Mouse (Mus musculus) MEL (cell line): Measurements from ENCODE around the gene Cbx3. TPM values are rescaled to one million over a fixed set of nuclear protein-coding genes. Genes with fewer than 3 reads are reported as not detected.

Experiments used
- DNase-seq: peaks from one replicate; pipeline ENCODE4 v3.0.0; 2011; ENCODE audit warnings: low read depth, low spot score
- H3K27ac ChIP-seq: 2 replicates; pipeline ENCODE4 v1.5.1; 2012; ENCODE audit warnings: low read depth, mild to moderate bottlenecking, control low read depth, low read length, moderate library complexity; ENCODE audit not compliant: control insufficient read depth
- H3K27me3 ChIP-seq, 2 experiments: fragments of 150-350 bp in 1 of 2; sonication (generic) in 1 of 2; 2 replicates each; pipeline ENCODE4 v1.6.1; 2012; ENCODE audit warnings: low read length in 2 of 2, mild to moderate bottlenecking in 2 of 2, improper control_type of control experiment in 1 of 2, moderate library complexity in 1 of 2; ENCODE audit not compliant: insufficient read depth in 2 of 2, control insufficient read depth in 1 of 2
- H3K36me3 ChIP-seq, 2 experiments: 2 replicates each; pipeline ENCODE4 v1.6.1; 2012 to 2014; ENCODE audit warnings: low read length in 2 of 2, improper control_type of control experiment in 1 of 2, inconsistent platforms in 1 of 2, mild to moderate bottlenecking in 1 of 2; ENCODE audit not compliant: insufficient read depth in 2 of 2, control insufficient read depth in 1 of 2
- H3K4me1 ChIP-seq, 2 experiments: fragments of 150-350 bp in 1 of 2; sonication (generic) in 1 of 2; 2 replicates each; pipeline ENCODE4 v1.6.1; 2012; ENCODE audit warnings: low read length in 2 of 2, improper control_type of control experiment in 1 of 2, mild to moderate bottlenecking in 1 of 2; ENCODE audit not compliant: insufficient read depth in 2 of 2, control insufficient read depth in 1 of 2
- H3K4me3 ChIP-seq, 2 experiments: fragments of 150-350 bp in 1 of 2; sonication (generic) in 1 of 2; 2 replicates each; pipeline ENCODE4 v1.5.1; 2012; ENCODE audit warnings: low read depth in 2 of 2, low read length in 2 of 2, mild to moderate bottlenecking in 2 of 2, moderate library complexity in 2 of 2, control low read depth in 1 of 2, improper control_type of control experiment in 1 of 2; ENCODE audit not compliant: control insufficient read depth in 1 of 2, insufficient read depth in 1 of 2
- H3K79me2 ChIP-seq: 2 replicates; pipeline ENCODE4 v1.6.1; 2012; ENCODE audit warnings: mild to moderate bottlenecking, low read length, moderate library complexity; ENCODE audit not compliant: control insufficient read depth, poor library complexity, insufficient read depth
- H3K9ac ChIP-seq: 2 replicates; pipeline ENCODE4 v1.6.1; 2012; ENCODE audit warnings: low read depth, mild to moderate bottlenecking, control low read depth, low read length, moderate library complexity; ENCODE audit not compliant: control insufficient read depth, poor library complexity, severe bottlenecking
- H3K9me3 ChIP-seq: fragments of 150-350 bp; sonication (generic); replicated peaks from 2 replicates; pipeline ENCODE4 v1.6.1; 2012; ENCODE audit warnings: mild to moderate bottlenecking, low read length, improper control_type of control experiment, moderate library complexity; ENCODE audit not compliant: insufficient read depth
- CTCF ChIP-seq, 3 experiments: IDR thresholded peaks in 2 of 3; conservative IDR thresholded peaks in 1 of 3; 2 replicates each; pipeline ENCODE4 v1.5.1; 2011 to 2012; ENCODE audit warnings: low read length in 3 of 3, low read depth in 2 of 3, mild to moderate bottlenecking in 2 of 3, improper control_type of control experiment in 1 of 3, inconsistent platforms in 1 of 3, mixed read lengths in 1 of 3, moderate library complexity in 1 of 3; ENCODE audit not compliant: control insufficient read depth in 1 of 3, insufficient read depth in 1 of 3, poor library complexity in 1 of 3, severe bottlenecking in 1 of 3
- ELF1 ChIP-seq: IDR thresholded peaks from 2 replicates; pipeline ENCODE4 v1.6.1; 2014; ENCODE audit warnings: low read depth, mild to moderate bottlenecking, inconsistent platforms, low read length, improper control_type of control experiment, moderate library complexity
- ETS1 ChIP-seq: IDR thresholded peaks from 2 replicates; pipeline ENCODE4 v1.6.1; 2012; ENCODE audit warnings: low read depth, mild to moderate bottlenecking, inconsistent platforms, low read length, improper control_type of control experiment, moderate library complexity
- KAT2A ChIP-seq: conservative IDR thresholded peaks from 2 replicates; pipeline ENCODE4 v1.6.1; 2012; ENCODE audit warnings: low read depth, low read length, improper control_type of control experiment, inconsistent platforms
- MAX ChIP-seq: IDR thresholded peaks from 2 replicates; pipeline ENCODE4 v1.6.1; 2011; ENCODE audit warnings: low read length, improper control_type of control experiment
- MYB ChIP-seq: IDR thresholded peaks from 2 replicates; pipeline ENCODE4 v1.6.1; 2011; ENCODE audit warnings: mild to moderate bottlenecking, low read depth, low read length, improper control_type of control experiment
- NELFE ChIP-seq: IDR thresholded peaks from 2 replicates; pipeline ENCODE4 v1.6.1; 2011; ENCODE audit warnings: low read depth, low read length, improper control_type of control experiment
- NRF1 ChIP-seq: IDR thresholded peaks from 2 replicates; pipeline ENCODE4 v1.6.1; 2014; ENCODE audit warnings: low read depth, mild to moderate bottlenecking, inconsistent platforms, low read length, improper control_type of control experiment, moderate library complexity; ENCODE audit not compliant: poor library complexity, insufficient read depth, severe bottlenecking
- SMC3 ChIP-seq: IDR thresholded peaks from 2 replicates; pipeline ENCODE4 v1.6.1; 2011; ENCODE audit warnings: low read depth, low read length, improper control_type of control experiment
- UBTF ChIP-seq: IDR thresholded peaks from 2 replicates; pipeline ENCODE4 v1.6.1; 2012; ENCODE audit warnings: low read depth, mild to moderate bottlenecking, inconsistent platforms, low read length, improper control_type of control experiment, moderate library complexity, borderline replicate concordance; ENCODE audit not compliant: insufficient read depth
- ZNF384 ChIP-seq: IDR thresholded peaks from 2 replicates; pipeline ENCODE4 v1.6.1; 2012; ENCODE audit warnings: low read depth, mild to moderate bottlenecking, inconsistent platforms, low read length, improper control_type of control experiment
- polyA plus RNA-seq, 2 experiments: library from polyadenylated mRNA; stranded (reverse) in 1 of 2; unstranded in 1 of 2; fragments of >175 nt in 1 of 2; fragments of >200 nt in 1 of 2; gene quantifications; 2 replicates each; pipeline versions ENCODE4 v1.2.1 to v1.2.4; 2012; ENCODE audit warnings: low replicate concordance in 2 of 2, low read depth in 1 of 2; ENCODE audit not compliant: insufficient read length in 2 of 2, insufficient read depth in 1 of 2, missing spikeins in 1 of 2
- total RNA-seq: library from RNA; depleted of rRNA; stranded (reverse); fragments of 300-350 nt; gene quantifications from 2 replicates; pipeline ENCODE4 v1.2.3, GENCODE M21; 2012

The Cbx3 gene
- total and polyA plus RNA-seq, 3 experiments: 177 to 250 TPM; not detected in 1

- H3K9me3 ChIP-seq: no peaks in the 10 kb centered on the region
- peaks cover 0 to 3% of the 10 kb centered on the region in 2 experiments; a peak in 2 of 4 replicates for H3K36me3 ChIP-seq
- no peak overlapping the region for H3K27ac ChIP-seq
- no peak for DNase-seq
- H3K27me3 ChIP-seq: no peaks in the 10 kb centered on the region
- TF ChIP-seq CTCF (IDR thresholded peaks at IDR 0.05 in 2 of 3, conservative IDR thresholded peaks at IDR 0.05 in 1 of 3; ENCODE audit: control insufficient read depth in 1 of 3, insufficient read depth in 1 of 3, low read depth in 2 of 3, low read length in 3 of 3, poor library complexity in 1 of 3, severe bottlenecking in 1 of 3) (no peak), KAT2A (no peak), NRF1 (no peak)
- H3K9ac ChIP-seq: no peak overlapping the region
- no peak overlapping the region for H3K4me3 ChIP-seq
- no peaks in the 10 kb centered on the region; a peak in 2 of 4 replicates for H3K4me1 ChIP-seq
- no peaks in the 10 kb centered on the region for H3K79me2 ChIP-seq
These were observed 40.8 kb downstream of the Cbx3 start for GRCm38 (mm10) chr6:51510946-51511345.

- Histone ChIP-seq H3K9me3 (no peaks in the 10 kb centered on the region), H3K4me3 (no peak overlapping the region), H3K9ac (no peak overlapping the region), H3K27ac (no peak overlapping the region), H3K79me2 (no peaks in the 10 kb centered on the region), H3K27me3 (no peaks in the 10 kb centered on the region), H3K36me3 (peaks cover 0 to 3% of the 10 kb centered on the region in 2 experiments; a peak in 1 of 4 replicates), H3K4me1 (no peaks in the 10 kb centered on the region; a peak in 1 of 4 replicates)
- no peak for TF ChIP-seq ELF1
- TF ChIP-seq NELFE: no peak
- no peak for TF ChIP-seq SMC3
- TF ChIP-seq UBTF: no peak
- TF ChIP-seq MYB: no peak
- TF ChIP-seq ZNF384: no peak
- TF ChIP-seq ETS1: no peak
- no peak for DNase-seq
These were observed 43.6 kb downstream of the Cbx3 start for GRCm38 (mm10) chr6:51513745-51514144.

GRCm38 (mm10) chr6:51514860-51515259 lies 44.7 kb downstream of the Cbx3 start:
- no peak for TF ChIP-seq MAX
- no peak for TF ChIP-seq CTCF (IDR thresholded peaks at IDR 0.05 in 2 of 3, conservative IDR thresholded peaks at IDR 0.05 in 1 of 3; ENCODE audit: control insufficient read depth in 1 of 3, insufficient read depth in 1 of 3, low read depth in 2 of 3, low read length in 3 of 3, poor library complexity in 1 of 3, severe bottlenecking in 1 of 3)
- TF ChIP-seq, all 39 proteins: peak for 0
- no peak for DNase-seq
- H3K27ac ChIP-seq: no peak overlapping the region
- H3K9me3 ChIP-seq: no peaks in the 10 kb centered on the region
- H3K4me1 ChIP-seq: no peaks in the 10 kb centered on the region
- no peaks in the 10 kb centered on the region for H3K27me3 ChIP-seq
- no peaks in the 10 kb centered on the region for H3K79me2 ChIP-seq
- H3K36me3 ChIP-seq: no peaks in the 10 kb centered on the region
- H3K9ac ChIP-seq: no peak overlapping the region
- no peak overlapping the region for H3K4me3 ChIP-seq
